Mouse (Mus musculus): ENCODE results near the gene Wwox. TPM values are rescaled to one million over a fixed set of nuclear protein-coding genes. Genes with fewer than 3 reads are reported as not detected.

Wwox gene
- polyA plus RNA-seq, 1 experiment = 17.3 TPM

DNA sequence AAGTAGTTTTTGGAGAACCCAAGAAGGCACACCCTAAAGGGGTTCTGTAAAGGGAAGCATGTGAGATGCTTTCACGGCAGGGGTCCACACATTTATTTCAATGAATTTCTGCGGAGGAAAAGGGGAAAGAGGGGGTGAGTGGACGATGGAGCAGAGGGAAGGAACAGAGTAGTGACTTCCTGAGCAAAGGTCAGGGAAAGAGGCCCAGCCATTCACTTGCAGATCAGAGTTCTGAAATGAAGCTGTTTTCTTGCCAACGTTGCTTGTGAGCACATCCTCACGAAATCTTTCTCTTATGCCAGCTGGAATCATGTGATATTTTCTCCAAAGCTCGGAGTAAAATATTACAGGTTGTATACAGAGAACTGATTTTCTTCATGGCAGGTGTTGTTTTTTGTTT is 164.1 kb downstream of the Wwox start:
- H3K27ac ChIP-seq (ENCODE audit: insufficient read depth, low read length) = no peak overlapping the region
- H3K4me1 ChIP-seq (ENCODE audit: control insufficient read depth, insufficient read depth, low read length) = no peaks in the 10 kb centered on the region
- no peak overlapping the region for H3K4me3 ChIP-seq (ENCODE audit: insufficient read depth, low read length)
- no peak for TF ChIP-seq POLR2A (IDR thresholded peaks at IDR 0.05; ENCODE audit: extremely low read depth, insufficient read depth, low read length)
- no peak for TF ChIP-seq CTCF (IDR thresholded peaks at IDR 0.05; ENCODE audit: extremely low read depth, insufficient read depth, low read length)

DNA sequence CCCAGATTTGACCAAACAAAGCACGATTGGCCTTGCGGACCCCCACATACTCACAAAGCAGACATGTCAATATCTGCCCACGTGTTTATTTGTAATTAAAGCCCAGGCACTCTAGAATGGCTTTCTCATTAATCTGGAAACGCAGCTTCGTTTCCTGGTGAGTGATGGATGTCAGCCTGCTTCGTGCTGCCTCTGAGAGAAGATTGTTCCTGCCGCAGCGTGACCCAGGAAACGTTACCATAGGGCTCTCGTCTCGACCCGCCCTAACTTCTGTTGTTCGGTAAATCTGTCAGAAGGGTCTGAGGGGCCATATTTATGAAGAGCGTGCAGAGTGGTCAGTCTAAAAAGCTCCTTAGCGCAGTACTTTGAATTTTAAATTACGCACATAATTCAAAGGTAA is 164.9 kb downstream of the Wwox start:
- no peak overlapping the region for H3K27ac ChIP-seq (ENCODE audit: insufficient read depth, low read length)
- H3K4me1 ChIP-seq (ENCODE audit: control insufficient read depth, insufficient read depth, low read length) = no peaks in the 10 kb centered on the region
- TF ChIP-seq CTCF (IDR thresholded peaks at IDR 0.05; ENCODE audit: extremely low read depth, insufficient read depth, low read length) (no peak), POLR2A (IDR thresholded peaks at IDR 0.05; ENCODE audit: extremely low read depth, insufficient read depth, low read length) (no peak)
- no peak overlapping the region for H3K4me3 ChIP-seq (ENCODE audit: insufficient read depth, low read length)

DNA sequence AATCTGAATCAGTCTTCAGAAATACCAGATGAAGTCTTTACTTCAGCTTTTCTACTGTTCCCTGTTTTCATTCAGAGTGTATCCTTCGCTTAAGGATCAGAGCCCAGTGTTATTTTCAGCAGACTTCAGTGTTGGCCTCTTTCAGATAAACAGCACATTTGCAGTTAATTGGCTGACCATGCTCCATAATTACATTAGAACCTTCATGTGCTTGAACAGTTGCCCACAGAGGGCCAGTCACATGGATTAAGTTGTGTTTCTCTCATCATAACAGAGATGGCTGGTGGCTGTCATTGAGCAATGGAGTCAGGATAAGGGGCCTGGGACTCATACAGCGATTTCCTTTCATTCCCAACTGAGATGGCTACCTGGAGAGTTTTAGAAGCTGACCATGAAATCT is 166.2 kb downstream of the Wwox start:
- H3K27ac ChIP-seq (ENCODE audit: insufficient read depth, low read length) = no peak overlapping the region
- H3K4me3 ChIP-seq (ENCODE audit: insufficient read depth, low read length) = no peak overlapping the region
- no peaks in the 10 kb centered on the region for H3K4me1 ChIP-seq (ENCODE audit: control insufficient read depth, insufficient read depth, low read length)
- TF ChIP-seq CTCF (IDR thresholded peaks at IDR 0.05; ENCODE audit: extremely low read depth, insufficient read depth, low read length) = no peak
- TF ChIP-seq POLR2A (IDR thresholded peaks at IDR 0.05; ENCODE audit: extremely low read depth, insufficient read depth, low read length) = no peak

DNA sequence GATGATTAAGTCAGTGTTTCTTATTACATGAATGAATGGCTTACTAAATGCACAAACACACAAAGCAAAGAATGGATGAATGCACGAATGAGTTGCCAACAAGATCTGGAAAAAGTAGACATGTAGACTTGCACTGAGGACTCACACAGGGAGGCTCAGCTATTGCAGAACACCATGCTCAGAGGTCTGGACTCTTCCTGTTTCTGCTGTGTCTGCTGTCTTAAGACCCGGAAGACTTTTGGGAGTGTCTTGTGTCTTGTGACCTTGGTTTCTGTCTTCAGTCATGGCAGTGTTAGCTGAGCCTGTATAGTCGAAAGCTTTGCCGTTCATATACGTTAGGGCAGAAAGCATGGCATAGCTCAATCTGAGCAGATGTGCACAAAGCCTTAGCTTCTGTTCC is 169.9 kb downstream of the Wwox start:
- TF ChIP-seq CTCF (IDR thresholded peaks at IDR 0.05; ENCODE audit: extremely low read depth, insufficient read depth, low read length) = no peak
- no peak for TF ChIP-seq POLR2A (IDR thresholded peaks at IDR 0.05; ENCODE audit: extremely low read depth, insufficient read depth, low read length)
- no peak overlapping the region for H3K27ac ChIP-seq (ENCODE audit: insufficient read depth, low read length)
- no peak overlapping the region for H3K4me3 ChIP-seq (ENCODE audit: insufficient read depth, low read length)
- H3K4me1 ChIP-seq (ENCODE audit: control insufficient read depth, insufficient read depth, low read length) = no peaks in the 10 kb centered on the region

DNA sequence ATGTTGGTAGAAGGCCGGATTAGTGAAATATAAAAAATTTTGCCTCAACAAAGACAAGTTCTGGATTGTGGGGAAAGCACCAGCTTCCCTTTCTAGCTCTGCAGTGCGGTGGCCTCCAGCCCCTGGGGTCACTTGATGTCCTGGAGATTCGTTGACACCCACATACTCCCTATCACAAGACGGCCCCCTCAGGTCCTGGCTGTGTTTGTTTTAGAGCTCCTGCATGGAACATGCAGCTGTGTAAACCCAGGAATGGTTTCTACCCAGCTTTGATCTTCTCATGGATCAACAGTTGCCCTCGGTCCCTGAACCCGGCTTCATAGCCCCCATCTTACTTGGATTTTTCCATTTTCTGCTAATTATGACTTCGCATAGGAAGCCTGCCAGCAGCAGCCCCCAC is 171.6 kb downstream of the Wwox start:
- H3K4me1 ChIP-seq (ENCODE audit: control insufficient read depth, insufficient read depth, low read length) = no peaks in the 10 kb centered on the region
- no peak overlapping the region for H3K27ac ChIP-seq (ENCODE audit: insufficient read depth, low read length)
- H3K4me3 ChIP-seq (ENCODE audit: insufficient read depth, low read length) = no peak overlapping the region
- TF ChIP-seq CTCF (IDR thresholded peaks at IDR 0.05; ENCODE audit: extremely low read depth, insufficient read depth, low read length) = no peak
- TF ChIP-seq POLR2A (IDR thresholded peaks at IDR 0.05; ENCODE audit: extremely low read depth, insufficient read depth, low read length) = no peak

DNA sequence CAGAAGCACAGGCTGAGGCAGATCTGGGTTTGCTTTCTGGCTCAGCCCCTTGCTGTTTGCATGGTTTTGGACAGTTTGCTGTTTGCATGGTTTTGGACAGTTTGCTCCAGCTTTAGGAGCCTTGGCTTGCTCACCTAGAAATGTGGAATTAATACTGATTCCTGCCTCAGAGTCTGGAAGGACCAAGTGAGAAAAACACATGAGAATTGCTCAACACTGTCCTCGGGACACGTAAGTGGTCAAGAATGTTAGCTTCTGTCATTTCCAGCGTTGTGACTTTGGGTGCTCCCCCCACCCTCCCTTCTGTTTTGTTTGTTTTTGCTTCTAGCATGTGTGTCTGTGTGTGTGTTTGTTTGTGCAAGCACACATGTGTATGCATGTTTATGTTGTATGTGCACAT is 172.6 kb downstream of the Wwox start:
- H3K27ac ChIP-seq (ENCODE audit: insufficient read depth, low read length) = no peak overlapping the region
- TF ChIP-seq POLR2A (IDR thresholded peaks at IDR 0.05; ENCODE audit: extremely low read depth, insufficient read depth, low read length) (no peak), CTCF (IDR thresholded peaks at IDR 0.05; ENCODE audit: extremely low read depth, insufficient read depth, low read length) (no peak)
- H3K4me3 ChIP-seq (ENCODE audit: insufficient read depth, low read length) = no peak overlapping the region
- no peaks in the 10 kb centered on the region for H3K4me1 ChIP-seq (ENCODE audit: control insufficient read depth, insufficient read depth, low read length)

DNA sequence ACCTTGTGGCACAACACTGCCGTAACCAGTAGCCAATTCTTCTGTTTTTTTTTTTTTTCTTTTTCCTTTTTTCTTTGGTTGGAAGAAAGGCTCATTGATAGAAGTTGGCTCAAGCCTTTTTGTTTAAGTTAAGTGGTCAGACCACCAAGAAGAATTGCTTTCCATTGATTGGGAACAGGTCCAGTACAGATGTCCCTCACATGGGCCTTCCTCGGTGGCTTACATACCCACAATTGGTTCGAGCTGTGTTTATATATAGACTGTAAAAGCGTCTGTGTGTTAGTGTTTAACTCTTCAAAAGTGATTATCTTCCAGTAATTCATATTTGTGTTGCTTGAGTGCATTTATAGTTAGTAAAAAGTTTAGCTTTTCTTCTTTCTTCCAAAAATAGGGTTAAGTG is 176.0 kb downstream of the Wwox start:
- H3K4me1 ChIP-seq (ENCODE audit: control insufficient read depth, insufficient read depth, low read length) = no peaks in the 10 kb centered on the region
- no peak overlapping the region for H3K4me3 ChIP-seq (ENCODE audit: insufficient read depth, low read length)
- TF ChIP-seq CTCF (IDR thresholded peaks at IDR 0.05; ENCODE audit: extremely low read depth, insufficient read depth, low read length) (no peak), POLR2A (IDR thresholded peaks at IDR 0.05; ENCODE audit: extremely low read depth, insufficient read depth, low read length) (no peak)
- H3K27ac ChIP-seq (ENCODE audit: insufficient read depth, low read length) = no peak overlapping the region

DNA sequence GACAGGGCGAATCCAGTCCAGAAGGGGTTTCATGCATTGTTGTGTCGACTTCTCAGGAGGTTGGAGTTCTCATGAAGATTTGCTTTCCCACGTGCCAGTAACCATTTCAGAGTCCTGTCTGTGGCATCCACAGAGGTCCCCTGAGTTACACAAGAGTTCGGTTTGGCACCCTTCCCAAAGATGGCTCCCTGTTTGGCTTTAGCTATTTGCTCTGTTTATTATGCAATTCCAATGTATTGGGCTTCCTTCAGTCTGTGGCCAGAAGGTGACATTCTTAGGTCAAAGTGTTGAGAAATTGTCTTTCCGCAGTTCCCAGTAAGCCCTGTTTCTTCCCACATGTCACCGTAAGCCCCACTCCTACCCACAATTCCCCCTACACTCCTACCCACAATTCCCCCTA is 176.5 kb downstream of the Wwox start:
- no peak overlapping the region for H3K4me3 ChIP-seq (ENCODE audit: insufficient read depth, low read length)
- no peak overlapping the region for H3K27ac ChIP-seq (ENCODE audit: insufficient read depth, low read length)
- H3K4me1 ChIP-seq (ENCODE audit: control insufficient read depth, insufficient read depth, low read length) = no peaks in the 10 kb centered on the region
- TF ChIP-seq POLR2A (IDR thresholded peaks at IDR 0.05; ENCODE audit: extremely low read depth, insufficient read depth, low read length) (no peak), CTCF (IDR thresholded peaks at IDR 0.05; ENCODE audit: extremely low read depth, insufficient read depth, low read length) (no peak)

DNA sequence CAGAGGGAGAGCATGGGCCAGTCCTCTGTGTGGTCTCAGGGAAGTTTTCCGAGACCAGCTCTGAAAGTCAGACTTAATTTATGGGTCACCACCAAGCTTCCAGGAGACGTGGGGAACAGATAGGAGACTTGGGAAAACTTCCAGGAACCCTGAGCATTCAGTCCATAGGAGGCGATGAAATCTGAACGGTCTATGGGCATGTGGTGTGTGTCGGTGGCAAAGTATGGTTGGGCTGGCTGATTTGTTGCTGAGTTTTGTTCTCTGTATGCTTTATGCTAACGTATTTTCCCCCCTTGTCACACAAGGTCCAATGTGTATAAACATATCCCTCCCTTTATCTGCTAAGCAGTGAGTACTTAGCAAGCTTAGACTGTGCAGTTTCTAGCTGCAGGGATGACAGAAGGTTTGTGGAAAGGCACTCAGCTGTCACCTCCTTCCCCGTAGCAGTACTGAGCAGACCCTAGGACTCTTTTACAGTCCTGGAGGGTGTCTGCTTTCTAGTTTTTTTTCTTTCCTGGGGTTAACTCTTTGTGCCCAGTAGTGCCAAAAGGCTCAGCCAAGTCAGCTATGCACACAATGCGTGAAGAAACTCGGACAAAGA is 179.6 kb downstream of the Wwox start:
- Histone ChIP-seq H3K4me1 (ENCODE audit: control insufficient read depth, insufficient read depth, low read length) (no peaks in the 10 kb centered on the region), H3K27ac (ENCODE audit: insufficient read depth, low read length) (no peak overlapping the region), H3K4me3 (ENCODE audit: insufficient read depth, low read length) (no peak overlapping the region)
- no peak for TF ChIP-seq POLR2A (IDR thresholded peaks at IDR 0.05; ENCODE audit: extremely low read depth, insufficient read depth, low read length)
- no peak for TF ChIP-seq CTCF (IDR thresholded peaks at IDR 0.05; ENCODE audit: extremely low read depth, insufficient read depth, low read length)

DNA sequence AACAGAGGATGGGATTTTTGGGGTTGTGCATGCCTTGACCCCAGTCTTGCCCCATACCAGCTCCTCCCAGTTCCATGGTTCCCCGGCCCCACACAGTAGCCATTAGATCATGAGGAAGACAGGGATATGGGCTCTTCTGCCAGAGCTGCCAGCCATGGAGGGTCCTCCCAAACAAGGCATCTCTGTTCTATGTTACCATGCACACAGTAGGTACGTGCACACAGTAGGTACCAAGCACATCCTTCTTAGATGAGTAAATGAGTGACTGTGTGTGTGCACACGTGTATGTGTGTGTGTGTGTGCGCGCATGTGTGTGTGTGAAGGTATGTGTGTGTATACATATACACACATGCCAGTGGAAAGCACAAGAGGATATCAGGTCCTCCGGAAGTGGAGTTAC is 185.9 kb downstream of the Wwox start:
- no peak overlapping the region for H3K4me3 ChIP-seq (ENCODE audit: insufficient read depth, low read length)

More for the DNA sequence above, 185.9 kb downstream of the Wwox start:
- Histone ChIP-seq H3K4me1 (ENCODE audit: control insufficient read depth, insufficient read depth, low read length) (no peaks in the 10 kb centered on the region), H3K27ac (ENCODE audit: insufficient read depth, low read length) (no peak overlapping the region)
- TF ChIP-seq CTCF (IDR thresholded peaks at IDR 0.05; ENCODE audit: extremely low read depth, insufficient read depth, low read length) (no peak), POLR2A (IDR thresholded peaks at IDR 0.05; ENCODE audit: extremely low read depth, insufficient read depth, low read length) (no peak)
